Mouse (Mus musculus) neural tube, embryonic 12.5 days (tissue): ENCODE data around the gene Vmn1r91. TPM values are rescaled to one million over a fixed set of nuclear protein-coding genes. Genes with fewer than 3 reads are reported as not detected.
"Not testable (repeated sequence)": the region's sequence is repeated elsewhere in the genome, so short reads cannot be mapped to it uniquely, and the experiment has no call there.

Experiments
- ATAC-seq: fragments of 200-750 bp; cut with Nextera tagmentation; 2 replicates; pipeline ENCODE4 v1.8.0; 2017; ENCODE audit warnings: low read depth, mild to moderate bottlenecking, moderate TSS enrichment, moderate library complexity; ENCODE audit not compliant: low FRiP score
- H3K27ac ChIP-seq: fragments of 300-500 bp; sonication (generic); 2 replicates; pipeline ENCODE4 v1.5.1; 2016
- H3K27me3 ChIP-seq: fragments of 300-500 bp; sonication (generic); replicated peaks from 2 replicates; pipeline ENCODE4 v1.6.1; 2016; ENCODE audit warnings: mild to moderate bottlenecking
- H3K36me3 ChIP-seq: fragments of 300-500 bp; sonication (generic); 2 replicates; pipeline ENCODE4 v1.6.1; 2016; ENCODE audit warnings: mild to moderate bottlenecking
- H3K4me1 ChIP-seq: fragments of 300-500 bp; sonication (generic); 2 replicates; pipeline ENCODE4 v1.6.1; 2016
- H3K4me2 ChIP-seq: fragments of 300-500 bp; sonication (generic); replicated peaks from 2 replicates; pipeline ENCODE4 v1.6.1; 2016; ENCODE audit warnings: mild to moderate bottlenecking
- H3K4me3 ChIP-seq: fragments of 300-500 bp; sonication (generic); 2 replicates; pipeline ENCODE4 v1.5.1; 2016
- H3K9ac ChIP-seq: fragments of 300-500 bp; sonication (generic); 2 replicates; pipeline ENCODE4 v1.6.1; 2016; ENCODE audit warnings: mild to moderate bottlenecking
- H3K9me3 ChIP-seq: fragments of 300-500 bp; sonication (generic); 2 replicates; pipeline ENCODE4 v1.6.1; 2016; ENCODE audit warnings: mild to moderate bottlenecking
- WGBS: fragments of 180-500 bp; shearing (Covaris S2); methylation state at CpG from one replicate; pipeline ENCODE4 v1.1.7; 2016; 5-methylcytosine and 5-hydroxymethylcytosine counted together
- polyA plus RNA-seq: library from polyadenylated mRNA; unstranded; fragments of >200 nt; fragmentation: Nextera tagmentation; extraction: Ambion mirVana; gene quantifications from 2 replicates; pipeline ENCODE4 v1.2.1, GENCODE M21; 2016

Gene Vmn1r91
- not detected in 2 replicates for polyA plus RNA-seq

DNA sequence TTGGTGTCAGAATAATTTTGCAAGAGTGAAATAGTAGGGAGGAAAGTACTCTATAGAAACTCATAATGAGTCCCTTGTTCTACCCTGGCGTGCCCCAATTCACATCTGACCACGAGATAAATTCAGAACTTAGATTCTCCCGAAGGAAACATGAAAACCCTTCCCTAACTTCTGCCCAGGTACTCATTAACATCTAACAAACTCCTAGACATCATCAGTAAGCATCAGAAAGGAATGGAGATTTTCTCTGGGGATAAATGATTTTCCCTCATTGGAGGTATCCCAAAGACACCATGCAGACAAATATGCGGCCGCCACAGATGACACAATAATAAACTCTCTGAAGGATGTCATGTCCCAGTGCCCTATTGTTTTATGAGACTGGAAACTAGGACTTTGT, at the start of gene Vmn1r91:
Gene Vmn1r91 (plus strand): TSS at position 301 of the 400 bp plus-strand sequence.
- not testable (repeated sequence) for H3K36me3 ChIP-seq, H3K4me3 ChIP-seq, H3K4me1 ChIP-seq, H3K9me3 ChIP-seq, H3K4me2 ChIP-seq, H3K27me3 ChIP-seq, H3K9ac ChIP-seq, ATAC-seq, H3K27ac ChIP-seq
- 87% methylated on average over 5 of the region's 5 CpGs for WGBS

DNA sequence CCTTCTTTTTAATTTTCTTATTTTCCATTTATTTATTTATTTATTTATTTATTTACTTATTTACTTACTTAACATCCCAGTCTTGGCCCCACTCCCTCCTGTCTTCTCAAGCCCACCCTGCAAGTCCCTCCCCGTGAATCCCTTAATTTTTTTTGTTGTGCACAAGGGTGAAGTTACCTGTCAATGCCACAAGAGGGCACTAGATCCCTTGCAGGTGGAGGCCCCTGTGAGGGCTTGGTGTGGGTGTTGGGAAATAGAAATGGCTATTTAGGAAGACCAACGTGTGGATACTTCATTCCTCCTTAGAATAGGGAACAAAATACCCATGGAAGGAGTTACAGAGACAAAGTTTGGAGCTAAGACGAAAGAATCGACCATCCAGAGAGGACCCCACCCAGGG, 35.4 kb upstream of the Vmn1r91 start:
- 68% methylated on average over 4 of the region's 4 CpGs for WGBS

DNA sequence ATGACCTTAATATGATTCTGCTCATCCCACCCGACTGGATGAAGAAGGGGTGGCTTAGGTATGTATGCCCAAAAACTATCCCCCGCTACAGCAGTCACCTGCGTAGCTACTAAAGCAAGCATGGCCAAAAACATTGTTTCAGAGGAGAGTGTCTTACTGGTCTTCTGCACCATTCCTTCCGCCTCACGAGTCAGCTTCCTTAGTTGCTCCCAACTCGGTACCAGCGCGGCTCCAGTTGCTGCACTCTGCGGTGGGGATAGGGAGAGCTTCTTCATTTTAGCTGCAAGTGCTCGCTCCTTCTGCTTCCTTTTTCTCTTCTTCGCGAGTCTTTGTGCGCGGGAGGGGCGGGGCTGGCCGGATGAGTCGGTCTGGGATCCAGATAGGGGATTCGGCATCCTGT, 21.4 kb upstream of the Vmn1r91 start:
- H3K9ac ChIP-seq, H3K9me3 ChIP-seq, H3K27me3 ChIP-seq, ATAC-seq, H3K36me3 ChIP-seq, H3K27ac ChIP-seq, H3K4me3 ChIP-seq, H3K4me2 ChIP-seq, H3K4me1 ChIP-seq: not testable (repeated sequence)
- 69% methylated on average over 18 of the region's 18 CpGs for WGBS

More for the DNA sequence above, 35.4 kb upstream of the Vmn1r91 start:
- H3K9ac ChIP-seq, H3K4me2 ChIP-seq, H3K36me3 ChIP-seq, ATAC-seq, H3K4me3 ChIP-seq, H3K4me1 ChIP-seq, H3K27me3 ChIP-seq, H3K27ac ChIP-seq: not testable (repeated sequence)
- H3K9me3 ChIP-seq: peaks cover 17% of the 10 kb centered on the region

DNA sequence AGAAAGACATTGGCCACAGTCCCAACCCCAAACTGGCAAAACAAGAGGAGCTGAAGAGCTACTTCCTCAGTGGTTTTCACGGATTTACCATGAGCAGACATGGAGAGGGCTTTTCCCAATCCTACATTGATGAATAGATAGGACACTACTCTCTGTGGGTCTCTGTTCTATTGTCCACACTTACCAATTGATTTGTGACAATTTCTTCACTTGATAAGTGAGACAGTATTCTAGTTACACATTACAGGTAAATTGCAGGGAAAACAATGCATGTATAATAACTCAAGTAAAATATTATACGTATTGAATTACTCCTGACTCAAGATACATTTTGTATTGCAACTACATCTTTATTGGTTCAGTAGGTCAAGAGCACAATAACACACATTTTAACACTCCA, 23.0 kb downstream of the Vmn1r91 start, which contains the start of gene Gm16442:
Gene Gm16442 (minus strand): TSS at position 101 of the 400 bp plus-strand sequence.
- H3K4me1 ChIP-seq, H3K36me3 ChIP-seq, H3K4me2 ChIP-seq, H3K9ac ChIP-seq, ATAC-seq, H3K27ac ChIP-seq, H3K9me3 ChIP-seq, H3K27me3 ChIP-seq, H3K4me3 ChIP-seq: not testable (repeated sequence)
- no CpG with 5 or more reads among the region's 2 CpGs for WGBS

DNA sequence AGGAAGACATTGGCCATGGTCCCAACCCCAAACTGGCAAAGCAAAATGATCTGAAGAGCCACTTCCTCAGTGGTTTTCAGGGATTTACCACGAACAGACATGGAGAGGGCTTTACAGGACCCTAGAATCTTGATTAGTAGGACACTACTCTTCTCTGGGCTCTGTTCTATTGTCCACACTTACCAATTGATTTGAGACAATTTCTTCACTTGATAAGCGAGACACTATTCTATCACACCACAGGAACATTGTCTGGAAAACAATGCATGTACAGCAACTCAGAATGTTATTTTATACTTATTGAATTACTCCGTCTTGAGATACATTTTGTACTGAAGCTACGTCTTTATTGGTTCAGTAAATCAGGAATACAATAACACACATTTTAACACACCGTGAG, 39.5 kb downstream of the Vmn1r91 start, which contains the start of gene Vmn1r93:
Gene Vmn1r93 (minus strand): TSS at position 101 of the 400 bp plus-strand sequence.
- H3K4me2 ChIP-seq, H3K9ac ChIP-seq, H3K36me3 ChIP-seq, H3K27me3 ChIP-seq, ATAC-seq, H3K27ac ChIP-seq, H3K4me3 ChIP-seq, H3K4me1 ChIP-seq, H3K9me3 ChIP-seq: not testable (repeated sequence)
- WGBS: no CpG with 5 or more reads among the region's 5 CpGs

Other genes starting within 250 kb of the Vmn1r91 start
- gene Gm19345, start 247.7 kb upstream of the Vmn1r91 start, polyA plus RNA-seq: 1.4 and 1.7 TPM in 2 replicates
- not detected in 2 replicates for gene Ceacam16, start 238.4 kb upstream of the Vmn1r91 start, polyA plus RNA-seq
- not detected in 2 replicates for gene Ceacam19, start 211.7 kb upstream of the Vmn1r91 start, polyA plus RNA-seq
- 5.9 and 6.8 TPM in 2 replicates for gene Pvr, start 178.5 kb upstream of the Vmn1r91 start, polyA plus RNA-seq
- 0.14 TPM in 1 of 2 replicates, not detected in the other for gene Igsf23, start 148.9 kb upstream of the Vmn1r91 start, polyA plus RNA-seq
- gene Ceacam20, start 134.3 kb upstream of the Vmn1r91 start, polyA plus RNA-seq: not detected in 2 replicates
- gene Nlrp9b, start 108.2 kb upstream of the Vmn1r91 start, polyA plus RNA-seq: not detected in 2 replicates
- not detected in 2 replicates for gene Gm16442, start 22.9 kb downstream of the Vmn1r91 start, polyA plus RNA-seq
- gene Vmn1r93, start 39.4 kb downstream of the Vmn1r91 start, polyA plus RNA-seq: not detected in 2 replicates
- not detected in 2 replicates for gene Vmn1r94, start 68.7 kb downstream of the Vmn1r91 start, polyA plus RNA-seq
- not detected in 2 replicates for gene Vmn1r95, start 94.0 kb downstream of the Vmn1r91 start, polyA plus RNA-seq
- not detected in 2 replicates for gene Gm6164, start 105.9 kb downstream of the Vmn1r91 start, polyA plus RNA-seq
- gene Gm4498, start 134.1 kb downstream of the Vmn1r91 start, polyA plus RNA-seq: not detected in 2 replicates
- gene Gm5890, start 163.2 kb downstream of the Vmn1r91 start, polyA plus RNA-seq: not detected in 2 replicates
- not detected in 2 replicates for gene Gm4133, start 234.4 kb downstream of the Vmn1r91 start, polyA plus RNA-seq